Mouse (Mus musculus) neural tube, embryonic 14.5 days (tissue): ENCODE results near the gene Trmo. TPM values are rescaled to one million over a fixed set of nuclear protein-coding genes. Genes with fewer than 3 reads are reported as not detected.

Experiments
- ATAC-seq: fragments of 200-750 bp; cut with Nextera tagmentation; 2 replicates; pipeline ENCODE4 v1.8.0; 2017; ENCODE audit warnings: low read depth, mild to moderate bottlenecking, moderate TSS enrichment, moderate library complexity
- H3K27ac ChIP-seq: fragments of 300-500 bp; sonication (generic); 2 replicates; pipeline ENCODE4 v1.5.1; 2014; ENCODE audit warnings: low read depth, mild to moderate bottlenecking, control low read depth, low read length, moderate library complexity, mixed read lengths
- H3K27me3 ChIP-seq: fragments of 300-500 bp; sonication (generic); 2 replicates; pipeline ENCODE4 v1.6.1; 2014; ENCODE audit warnings: low read length; ENCODE audit not compliant: control insufficient read depth, insufficient read depth
- H3K36me3 ChIP-seq: fragments of 300-500 bp; sonication (generic); 2 replicates; pipeline ENCODE4 v1.6.1; 2014; ENCODE audit warnings: low read length, mixed read lengths; ENCODE audit not compliant: control insufficient read depth, insufficient read depth
- H3K4me1 ChIP-seq: fragments of 300-500 bp; sonication (generic); 2 replicates; pipeline ENCODE4 v1.6.1; 2014; ENCODE audit warnings: low read length; ENCODE audit not compliant: control insufficient read depth, insufficient read depth
- H3K4me2 ChIP-seq: fragments of 300-500 bp; sonication (generic); 2 replicates; pipeline ENCODE4 v1.6.1; 2014; ENCODE audit warnings: mild to moderate bottlenecking, low read depth, low read length, control low read depth
- H3K4me3 ChIP-seq: fragments of 300-500 bp; sonication (generic); 2 replicates; pipeline ENCODE4 v1.5.1; 2014; ENCODE audit warnings: low read depth, low read length, control low read depth, mixed read lengths
- H3K9ac ChIP-seq: fragments of 300-500 bp; sonication (generic); replicated peaks from 2 replicates; pipeline ENCODE4 v1.6.1; 2014; ENCODE audit warnings: low read depth, mild to moderate bottlenecking, control low read depth, low read length, mixed read lengths
- H3K9me3 ChIP-seq: fragments of 300-500 bp; sonication (generic); 2 replicates; pipeline ENCODE4 v1.6.1; 2016; ENCODE audit warnings: low read length; ENCODE audit not compliant: control insufficient read depth
- WGBS: fragments of 180-500 bp; shearing (Covaris S2); extraction: QIAGEN DNeasy Blood & Tissue Kit; methylation state at CpG from one replicate; pipeline ENCODE4 v1.1.7; 2014; 5-methylcytosine and 5-hydroxymethylcytosine counted together
- polyA plus RNA-seq: library from polyadenylated mRNA; unstranded; fragments of >200 nt; fragmentation: Nextera tagmentation; extraction: Ambion mirVana; gene quantifications from 2 replicates; pipeline ENCODE4 v1.2.1, GENCODE M21; 2014

The Trmo gene
- polyA plus RNA-seq = 9.7 and 10.0 TPM in 2 replicates

- WGBS = under 1% methylated on average over 56 of the region's 56 CpGs
Measured at GRCm38 (mm10) chr4:46389013-46389611, at the start of gene Trmo. Gene Trmo, minus strand, starts transcription at chr4:46389437.

GRCm38 (mm10) chr4:46432339-46433036 is 43.3 kb upstream of the Trmo start:
- H3K4me3 ChIP-seq = no peak overlapping the region
- H3K4me1 ChIP-seq = no peaks in the 10 kb centered on the region
- no peak overlapping the region for H3K9ac ChIP-seq
- H3K4me2 ChIP-seq = no peak overlapping the region
- H3K9me3 ChIP-seq = no peaks in the 10 kb centered on the region
- H3K36me3 ChIP-seq = no peaks in the 10 kb centered on the region
- no peaks in the 10 kb centered on the region for H3K27me3 ChIP-seq
- H3K27ac ChIP-seq = no peak overlapping the region
- ATAC-seq = no peak
- WGBS = 89% methylated on average over 12 of the region's 12 CpGs

More at GRCm38 (mm10) chr4:46389013-46389611, at the start of gene Trmo:
- H3K27me3 ChIP-seq = no peaks in the 10 kb centered on the region
- peak; percentile 97 for ATAC-seq
- H3K4me2 ChIP-seq = peak within 1 kb of the TSS; percentile 55
- H3K4me1 ChIP-seq = no peaks in the 10 kb centered on the region
- H3K9me3 ChIP-seq = no peaks in the 10 kb centered on the region
- H3K9ac ChIP-seq = peak within 1 kb of the TSS; percentile 64
- H3K27ac ChIP-seq = peak within 1 kb of the TSS; percentile 85
- peaks cover 3% of the 10 kb centered on the region; the same call in 1 of the 2 replicates for H3K36me3 ChIP-seq
- H3K4me3 ChIP-seq = peak within 1 kb of the TSS; percentile 49

- ATAC-seq = no peak
Measured at GRCm38 (mm10) chr4:46428903-46429499, 39.8 kb upstream of the Trmo start.

GRCm38 (mm10) chr4:46422625-46423024 is 33.4 kb upstream of the Trmo start:
- Histone ChIP-seq H3K4me3 (no peak overlapping the region), H3K4me1 (no peaks in the 10 kb centered on the region), H3K36me3 (no peaks in the 10 kb centered on the region), H3K27me3 (no peaks in the 10 kb centered on the region), H3K9me3 (no peaks in the 10 kb centered on the region), H3K27ac (no peak overlapping the region), H3K9ac (no peak overlapping the region), H3K4me2 (no peak overlapping the region)
- no peak for ATAC-seq
- 84% methylated on average over 8 of the region's 8 CpGs for whole genome bisulfite sequencing

More at GRCm38 (mm10) chr4:46428903-46429499, 39.8 kb upstream of the Trmo start:
- no peak overlapping the region for H3K4me3 ChIP-seq
- H3K27me3 ChIP-seq = no peaks in the 10 kb centered on the region
- 38% methylated on average over 10 of the region's 10 CpGs for WGBS
- no peak overlapping the region for H3K9ac ChIP-seq
- H3K9me3 ChIP-seq = no peaks in the 10 kb centered on the region
- H3K36me3 ChIP-seq = no peaks in the 10 kb centered on the region
- H3K4me2 ChIP-seq = no peak overlapping the region
- H3K27ac ChIP-seq = no peak overlapping the region
- no peaks in the 10 kb centered on the region for H3K4me1 ChIP-seq

GRCm38 (mm10) chr4:46418851-46419250 is 29.6 kb upstream of the Trmo start:
- ATAC-seq = no peak
- Histone ChIP-seq H3K27me3 (no peaks in the 10 kb centered on the region), H3K4me1 (no peaks in the 10 kb centered on the region), H3K9me3 (no peaks in the 10 kb centered on the region), H3K4me2 (no peak overlapping the region), H3K27ac (no peak overlapping the region), H3K36me3 (no peaks in the 10 kb centered on the region), H3K4me3 (no peak overlapping the region), H3K9ac (no peak overlapping the region)
- WGBS = 90% methylated on average over 9 of the region's 9 CpGs

GRCm38 (mm10) chr4:46417491-46417890 is 28.3 kb upstream of the Trmo start:
- Histone ChIP-seq H3K27ac (no peak overlapping the region), H3K36me3 (no peaks in the 10 kb centered on the region), H3K27me3 (no peaks in the 10 kb centered on the region), H3K4me3 (no peak overlapping the region), H3K9ac (no peak overlapping the region), H3K4me2 (no peak overlapping the region), H3K4me1 (no peaks in the 10 kb centered on the region), H3K9me3 (no peaks in the 10 kb centered on the region)
- ATAC-seq = no peak
- WGBS = 75% methylated on average over 3 of the region's 3 CpGs

GRCm38 (mm10) chr4:46413406-46413805 is 24.2 kb upstream of the Trmo start, which contains the start of gene Hemgn:
Gene Hemgn, minus strand, starts transcription at chr4:46413506.
- WGBS = 82% methylated on average over 7 of the region's 7 CpGs
- no peak for ATAC-seq
- H3K4me3 ChIP-seq = no peak within 1 kb of the TSS

GRCm38 (mm10) chr4:46412113-46412512 is 22.9 kb upstream of the Trmo start:
- no peak overlapping the region for H3K4me3 ChIP-seq
- no peak for ATAC-seq
- H3K27me3 ChIP-seq = no peaks in the 10 kb centered on the region
- H3K36me3 ChIP-seq = no peaks in the 10 kb centered on the region
- no peak overlapping the region for H3K4me2 ChIP-seq
- H3K9me3 ChIP-seq = no peaks in the 10 kb centered on the region
- 71% methylated on average over 1 of the region's 1 CpGs for WGBS
- no peak overlapping the region for H3K9ac ChIP-seq
- H3K27ac ChIP-seq = no peak overlapping the region
- no peaks in the 10 kb centered on the region for H3K4me1 ChIP-seq

More at GRCm38 (mm10) chr4:46413406-46413805, 24.2 kb upstream of the Trmo start, which contains the start of gene Hemgn:
- Histone ChIP-seq H3K36me3 (no peaks in the 10 kb centered on the region), H3K9ac (no peak within 1 kb of the TSS), H3K9me3 (no peaks in the 10 kb centered on the region), H3K4me2 (no peak within 1 kb of the TSS), H3K27me3 (no peaks in the 10 kb centered on the region), H3K4me1 (no peaks in the 10 kb centered on the region), H3K27ac (no peak within 1 kb of the TSS)

- no peak overlapping the region for H3K4me3 ChIP-seq
- no peak overlapping the region for H3K9ac ChIP-seq
- WGBS = 90% methylated on average over 6 of the region's 6 CpGs
- no peak overlapping the region for H3K27ac ChIP-seq
- ATAC-seq = no peak
- no peaks in the 10 kb centered on the region for H3K9me3 ChIP-seq
- H3K36me3 ChIP-seq = no peaks in the 10 kb centered on the region
- H3K27me3 ChIP-seq = no peaks in the 10 kb centered on the region
- no peak overlapping the region for H3K4me2 ChIP-seq
- H3K4me1 ChIP-seq = no peaks in the 10 kb centered on the region
Measured at GRCm38 (mm10) chr4:46411489-46411888, 22.3 kb upstream of the Trmo start.
